Mouse (Mus musculus) liver, embryonic 14.5 days (tissue): ENCODE data around the gene Fbxl16. TPM values are rescaled to one million over a fixed set of nuclear protein-coding genes. Genes with fewer than 3 reads are reported as not detected.

Source experiments
- ATAC-seq: fragments of 200-750 bp; cut with Nextera tagmentation; 2 replicates; pipeline ENCODE4 v1.8.0; 2017; ENCODE audit warnings: moderate number of reproducible peaks, mild to moderate bottlenecking, moderate library complexity; ENCODE audit not compliant: insufficient read depth
- DNase-seq, 3 experiments: peaks; one replicate each; pipeline ENCODE4 v3.0.0-alpha.2; 2012 to 2013; ENCODE audit warnings: low read depth in 3 of 3, low spot score in 3 of 3
- H3K27ac ChIP-seq: fragments of 300-500 bp; sonication (generic); 2 replicates; pipeline ENCODE4 v1.5.1; 2014; ENCODE audit warnings: moderate library complexity, mild to moderate bottlenecking, control low read depth, inconsistent platforms
- H3K27me3 ChIP-seq: fragments of 300-500 bp; sonication (generic); 2 replicates; pipeline ENCODE4 v1.6.1; 2014; ENCODE audit warnings: mild to moderate bottlenecking, low read length, moderate library complexity; ENCODE audit not compliant: control insufficient read depth, insufficient read depth
- H3K36me3 ChIP-seq: fragments of 300-500 bp; sonication (generic); replicated peaks from 2 replicates; pipeline ENCODE4 v1.6.1; 2014; ENCODE audit warnings: low read depth; ENCODE audit not compliant: control insufficient read depth, insufficient read depth
- H3K4me1 ChIP-seq, 2 experiments: fragments of 200-500 bp in 1 of 2; fragments of 300-500 bp in 1 of 2; sonication (generic) in 1 of 2; replicated peaks; 2 replicates each; pipeline ENCODE4 v1.6.1; 2012 to 2014; ENCODE audit warnings: antibody characterized with exemption in 1 of 2, inconsistent platforms in 1 of 2, low read length in 1 of 2; ENCODE audit not compliant: control insufficient read depth in 2 of 2, insufficient read depth in 2 of 2
- H3K4me2 ChIP-seq: fragments of 300-500 bp; sonication (generic); 2 replicates; pipeline ENCODE4 v1.6.1; 2014; ENCODE audit warnings: low read depth, mild to moderate bottlenecking, control low read depth, moderate library complexity
- H3K4me3 ChIP-seq, 2 experiments: fragments of 200-500 bp in 1 of 2; fragments of 300-500 bp in 1 of 2; sonication (generic) in 1 of 2; 2 replicates each; pipeline ENCODE4 v1.5.1; 2012 to 2014; ENCODE audit warnings: low read depth in 2 of 2, low read length in 2 of 2, mild to moderate bottlenecking in 2 of 2, control low read depth in 1 of 2, inconsistent platforms in 1 of 2, moderate library complexity in 1 of 2; ENCODE audit not compliant: insufficient read depth in 1 of 2
- H3K9ac ChIP-seq: fragments of 300-500 bp; sonication (generic); replicated peaks from 2 replicates; pipeline ENCODE4 v1.6.1; 2014; ENCODE audit warnings: mild to moderate bottlenecking, control low read depth, moderate library complexity
- H3K9me3 ChIP-seq: fragments of 300-500 bp; sonication (generic); 2 replicates; pipeline ENCODE4 v1.6.1; 2016; ENCODE audit warnings: low read length, mixed read lengths; ENCODE audit not compliant: control insufficient read depth
- CTCF ChIP-seq: IDR thresholded peaks from 2 replicates; pipeline ENCODE4 v1.5.1; 2016; ENCODE audit warnings: antibody characterized with exemption, low read depth, control low read depth
- EP300 ChIP-seq: IDR thresholded peaks from 2 replicates; pipeline ENCODE4 v1.6.1; 2016; ENCODE audit warnings: antibody characterized with exemption, low read depth
- WGBS: fragments of 180-500 bp; shearing (Covaris S2); extraction: QIAGEN DNeasy Blood & Tissue Kit; methylation state at CpG from one replicate; pipeline ENCODE4 v1.1.7; 2014; ENCODE audit not compliant: insufficient replicate concordance; 5-methylcytosine and 5-hydroxymethylcytosine counted together
- polyA plus RNA-seq, 2 experiments: library from polyadenylated mRNA; depleted of rRNA in 1 of 2; stranded (reverse) in 1 of 2; unstranded in 1 of 2; fragments of >200 nt; fragmentation: Nextera tagmentation in 1 of 2; extraction: Ambion mirVana in 1 of 2; gene quantifications; 2 replicates each; pipeline versions ENCODE4 v1.2.1 to v1.2.3; 2012 to 2014

The Fbxl16 gene
- polyA plus RNA-seq, 2 experiments, result 0.04 TPM; not detected in 1

DNA sequence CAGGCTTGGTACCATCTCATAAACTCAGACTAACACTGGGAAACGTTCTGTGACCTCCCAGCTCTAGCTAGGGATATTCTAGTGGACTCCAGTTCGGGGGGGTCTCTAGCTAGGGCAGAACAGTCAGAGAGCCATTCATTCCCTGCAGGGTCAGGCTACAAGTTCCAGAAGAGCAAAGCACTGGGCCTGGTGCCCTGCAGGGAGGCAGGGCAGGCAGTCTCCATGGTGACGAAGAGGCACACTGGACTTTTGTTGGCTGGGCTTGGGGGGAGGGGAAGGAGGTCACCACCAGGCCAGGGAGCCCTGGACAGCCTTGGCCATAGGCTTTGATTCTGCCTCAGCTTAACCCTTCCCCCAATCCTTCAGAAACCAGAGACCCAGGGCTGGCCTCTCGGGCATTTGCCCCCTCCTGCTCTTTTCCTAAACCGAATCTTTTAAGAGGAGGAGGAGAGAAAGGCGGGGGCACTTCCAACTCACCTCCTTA is 13.2 kb upstream of the Fbxl16 start, which contains the start of gene AC134908.4:
Gene AC134908.4 (minus strand): TSS at position 51 of the 484 bp plus-strand sequence.
- Histone ChIP-seq H3K9ac (peak within 1 kb of the TSS; percentile 74), H3K36me3 (no peaks in the 10 kb centered on the region), H3K4me3 (peak within 1 kb of the TSS; percentile 57 to 62), H3K4me2 (peak within 1 kb of the TSS; percentile 92), H3K27me3 (no peaks in the 10 kb centered on the region), H3K9me3 (no peaks in the 10 kb centered on the region), H3K4me1 (peaks cover 11 to 25% of the 10 kb centered on the region in 2 experiments), H3K27ac (no peak within 1 kb of the TSS)
- ATAC-seq (no peak), DNase-seq (no peak)
- WGBS, result 44% methylated on average over 6 of the region's 6 CpGs
- no peak for TF ChIP-seq EP300
- no peak for TF ChIP-seq CTCF

GRCm38 (mm10) chr17:25796211-25796771 is 12.6 kb upstream of the Fbxl16 start:
- WGBS, result under 1% methylated on average over 37 of the region's 37 CpGs
- Histone ChIP-seq H3K4me1 (peaks cover 11 to 22% of the 10 kb centered on the region in 2 experiments), H3K9ac (peak overlapping the region; percentile 74), H3K4me3 (peak overlapping the region; percentile 57 to 62), H3K4me2 (peak overlapping the region; percentile 92), H3K27me3 (no peaks in the 10 kb centered on the region), H3K27ac (no peak overlapping the region), H3K9me3 (no peaks in the 10 kb centered on the region), H3K36me3 (no peaks in the 10 kb centered on the region)
- TF ChIP-seq CTCF (peak; percentile 11; the same call in 1 of the 2 replicates), EP300 (no peak)
- ATAC-seq (peak; percentile 8; the same call in 1 of the 2 replicates), DNase-seq (no peak)

DNA sequence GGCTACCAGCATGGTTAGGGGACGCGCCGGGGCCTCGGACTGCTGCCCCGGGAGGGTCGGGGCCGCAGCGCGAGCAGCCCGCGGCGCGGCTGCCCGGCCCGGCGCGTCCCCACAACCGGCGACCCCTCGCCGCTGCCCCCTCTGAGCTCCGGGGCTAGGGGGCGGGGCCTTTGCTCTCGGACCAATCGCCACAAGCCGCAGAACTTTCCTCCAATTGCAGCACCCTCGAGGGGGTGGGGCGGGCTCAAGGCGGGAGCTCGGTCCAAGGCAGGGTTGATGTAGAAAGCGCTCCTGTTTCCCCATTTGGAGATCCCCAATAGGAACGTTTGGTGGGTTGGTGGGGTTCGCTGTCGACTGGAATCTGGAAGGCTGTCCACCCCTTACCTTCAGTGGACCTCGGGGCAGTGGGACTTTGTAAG is 11.9 kb upstream of the Fbxl16 start, which contains the start of gene Metrn:
Gene Metrn (minus strand): TSS at position 186 of the 419 bp plus-strand sequence.
- H3K4me3 ChIP-seq, result peak within 1 kb of the TSS; percentile 57 to 62
- peaks cover 11 to 20% of the 10 kb centered on the region in 2 experiments for H3K4me1 ChIP-seq
- H3K27me3 ChIP-seq, result no peaks in the 10 kb centered on the region
- TF ChIP-seq CTCF (no peak), EP300 (no peak)
- ATAC-seq (peak; percentile 79), DNase-seq (peak; percentile 70 to 75 (median 73))
- no peaks in the 10 kb centered on the region for H3K36me3 ChIP-seq
- WGBS, result under 1% methylated on average over 35 of the region's 35 CpGs
- H3K9me3 ChIP-seq, result no peaks in the 10 kb centered on the region
- peak within 1 kb of the TSS; percentile 92 for H3K4me2 ChIP-seq
- H3K27ac ChIP-seq, result no peak within 1 kb of the TSS
- H3K9ac ChIP-seq, result peak within 1 kb of the TSS; percentile 74

DNA sequence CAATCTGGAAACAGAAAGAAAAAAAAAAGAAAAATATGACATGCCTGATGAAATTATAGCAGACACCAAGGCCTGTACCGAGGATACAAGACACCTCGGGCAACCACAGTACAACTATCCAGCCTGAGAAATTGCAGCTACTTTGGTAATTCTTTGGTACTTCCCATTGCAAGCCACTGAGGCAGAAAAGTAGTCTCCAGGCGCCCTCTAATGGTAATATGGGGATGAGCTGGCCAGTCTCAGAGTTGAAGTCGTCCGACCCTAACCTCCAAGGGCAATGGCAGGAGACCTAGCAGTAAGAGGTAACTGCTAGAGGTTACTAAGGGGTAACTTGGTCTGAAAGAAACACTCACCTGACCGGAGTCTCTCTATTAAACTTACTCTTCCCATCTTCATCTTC is 7.9 kb upstream of the Fbxl16 start:
- Histone ChIP-seq H3K4me1 (peaks cover 4 to 8% of the 10 kb centered on the region in 2 experiments), H3K9me3 (no peaks in the 10 kb centered on the region), H3K4me2 (no peak overlapping the region), H3K36me3 (no peaks in the 10 kb centered on the region), H3K27me3 (no peaks in the 10 kb centered on the region; the same call in 1 of the 2 replicates), H3K4me3 (no peak overlapping the region), H3K9ac (no peak overlapping the region), H3K27ac (no peak overlapping the region)
- TF ChIP-seq EP300, result no peak
- TF ChIP-seq CTCF, result peak; percentile 86
- DNase-seq, result peak in 1 of 3 experiments; percentile 58
- ATAC-seq, result no peak
- 5% methylated on average over 6 of the region's 6 CpGs for WGBS

- H3K4me3 ChIP-seq, result no peak overlapping the region
- no peak overlapping the region for H3K4me2 ChIP-seq
- ATAC-seq (no peak), DNase-seq (no peak)
- no peak overlapping the region for H3K27ac ChIP-seq
- H3K9ac ChIP-seq, result no peak overlapping the region
- no peaks in the 10 kb centered on the region for H3K9me3 ChIP-seq
- WGBS, result 10% methylated on average over 10 of the region's 10 CpGs
- TF ChIP-seq EP300, result no peak
- no peak for TF ChIP-seq CTCF
- peaks cover 2% of the 10 kb centered on the region for H3K27me3 ChIP-seq
- no peaks in the 10 kb centered on the region for H3K4me1 ChIP-seq
- no peaks in the 10 kb centered on the region for H3K36me3 ChIP-seq
Observed at GRCm38 (mm10) chr17:25802825-25803517, 5.9 kb upstream of the Fbxl16 start.
